Mouse (Mus musculus) liver, postnatal 0 days (tissue): ENCODE results near the gene Gjb1.

Source experiments
- CTCF ChIP-seq: sonication (generic); IDR thresholded peaks from 2 replicates; pipeline ENCODE4 v1.5.1; 2016; ENCODE audit warnings: antibody characterized with exemption, low read depth
- EP300 ChIP-seq: IDR thresholded peaks from 2 replicates; pipeline ENCODE4 v1.6.1; 2016; ENCODE audit warnings: antibody characterized with exemption, low read depth, mild to moderate bottlenecking

DNA sequence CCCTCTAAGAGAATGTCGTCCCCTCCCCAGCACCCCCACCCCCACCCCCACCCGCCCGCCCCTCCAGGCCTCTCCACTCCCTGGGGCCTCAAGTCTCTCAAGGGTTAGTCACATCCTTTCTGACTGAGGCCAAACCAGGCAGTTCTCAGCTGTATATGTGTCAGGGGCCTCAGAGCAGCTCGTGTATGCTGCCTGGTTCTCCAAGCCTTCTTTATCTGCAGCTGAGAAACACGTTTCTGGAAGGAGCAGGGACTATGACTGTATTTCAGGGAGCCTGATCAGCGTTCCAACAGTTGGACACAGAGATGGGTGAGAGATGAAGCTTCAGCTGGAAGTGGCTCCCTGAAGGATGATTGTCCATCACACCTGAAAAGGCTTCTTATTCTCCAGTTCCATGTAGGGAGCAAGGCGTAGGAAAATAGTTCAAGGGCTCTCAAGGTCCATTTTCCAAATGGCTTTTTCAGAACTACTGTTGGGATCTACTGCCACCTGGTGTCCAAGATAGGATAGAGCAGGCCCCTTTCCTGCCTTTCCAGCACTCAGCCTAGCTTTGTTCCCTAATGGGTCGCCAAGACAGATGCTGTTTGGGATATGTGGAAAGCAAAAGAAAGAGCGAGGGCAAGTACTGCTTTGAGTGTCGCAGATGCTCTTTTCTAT lies 46.7 kb upstream of the Gjb1 start:
- TF ChIP-seq CTCF: peak; percentile 84
- no peak for TF ChIP-seq EP300
